Mouse (Mus musculus): Measurements from ENCODE around the gene Exosc7. TPM values are rescaled to one million over a fixed set of nuclear protein-coding genes. Genes with fewer than 3 reads are reported as not detected.

Gene Exosc7
- total and polyA plus RNA-seq, 2 experiments from 2014 or later = 40.3 to 64.1 TPM

GRCm38 (mm10) chr9:123153121-123153520 is 40.1 kb downstream of the Exosc7 start:
- Histone ChIP-seq H3K27me3 (ENCODE audit: insufficient read depth, low read length) (no peaks in the 10 kb centered on the region), H3K4me3 (ENCODE audit: low read depth, low read length) (no peak overlapping the region), H3K27ac (ENCODE audit: low read depth, low read length) (no peak overlapping the region), H3K4me2 (ENCODE audit: low read depth) (no peak overlapping the region), H3K36me3 (ENCODE audit: insufficient read depth) (no peaks in the 10 kb centered on the region; the same call in 1 of the 2 replicates), H3K9me3 (ENCODE audit: low read length) (no peaks in the 10 kb centered on the region), H3K9ac (no peak overlapping the region), H3K4me1 (ENCODE audit: insufficient read depth) (no peaks in the 10 kb centered on the region)
- ATAC-seq (no peak), DNase-seq (no peak)
- 91% methylated on average over 2 of the region's 2 CpGs for WGBS
- no peak for TF ChIP-seq CTCF (IDR thresholded peaks at IDR 0.05; ENCODE audit: low read depth)

DNA sequence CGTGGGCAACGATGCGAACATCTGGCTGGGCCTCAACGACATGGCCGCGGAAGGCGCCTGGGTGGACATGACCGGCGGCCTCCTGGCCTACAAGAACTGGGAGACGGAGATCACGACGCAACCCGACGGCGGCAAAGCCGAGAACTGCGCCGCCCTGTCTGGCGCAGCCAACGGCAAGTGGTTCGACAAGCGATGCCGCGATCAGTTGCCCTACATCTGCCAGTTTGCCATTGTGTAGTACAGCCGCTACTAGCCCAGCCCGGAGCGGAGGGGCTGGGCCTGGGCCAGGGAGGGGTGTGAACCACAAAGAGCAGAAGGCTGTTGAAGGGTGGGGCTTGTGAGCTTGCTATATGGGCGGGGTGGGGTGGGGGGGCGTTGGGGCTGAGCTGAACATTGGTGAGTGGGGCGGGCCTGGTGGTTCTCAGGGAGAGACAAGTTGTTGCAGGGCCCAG is 43.9 kb downstream of the Exosc7 start:
- 28% methylated on average over 30 of the region's 30 CpGs for WGBS
- peak; percentile 69 for ATAC-seq
- H3K9me3 ChIP-seq (ENCODE audit: low read length) = no peaks in the 10 kb centered on the region
- H3K4me1 ChIP-seq (ENCODE audit: insufficient read depth) = no peaks in the 10 kb centered on the region
- peak overlapping the region; percentile 18 for H3K4me3 ChIP-seq (ENCODE audit: low read depth, low read length)
- H3K9ac ChIP-seq = no peak overlapping the region
- H3K4me2 ChIP-seq (ENCODE audit: low read depth) = peak overlapping the region; percentile 28
- H3K27me3 ChIP-seq (ENCODE audit: insufficient read depth, low read length) = no peaks in the 10 kb centered on the region
- no peaks in the 10 kb centered on the region; the same call in 1 of the 2 replicates for H3K36me3 ChIP-seq (ENCODE audit: insufficient read depth)
- DNase-seq = peak; percentile 30
- H3K27ac ChIP-seq (ENCODE audit: low read depth, low read length) = no peak overlapping the region
- 0 out of 2 replicates have a peak, but pooled peaks have one; percentile 7 for TF ChIP-seq CTCF (IDR thresholded peaks at IDR 0.05; ENCODE audit: low read depth)

- DNase-seq (peak; percentile 18), ATAC-seq (peak; percentile 27)
- Histone ChIP-seq H3K4me2 (ENCODE audit: low read depth) (no peak overlapping the region), H3K9ac (no peak overlapping the region), H3K27me3 (ENCODE audit: insufficient read depth, low read length) (no peaks in the 10 kb centered on the region), H3K4me3 (ENCODE audit: low read depth, low read length) (no peak overlapping the region), H3K36me3 (ENCODE audit: insufficient read depth) (no peaks in the 10 kb centered on the region; the same call in 1 of the 2 replicates), H3K27ac (ENCODE audit: low read depth, low read length) (no peak overlapping the region), H3K9me3 (ENCODE audit: low read length) (no peaks in the 10 kb centered on the region), H3K4me1 (ENCODE audit: insufficient read depth) (no peaks in the 10 kb centered on the region)
- TF ChIP-seq CTCF (IDR thresholded peaks at IDR 0.05; ENCODE audit: low read depth) = no peak
Measured at GRCm38 (mm10) chr9:123157699-123158098, 44.7 kb downstream of the Exosc7 start.

- no peaks in the 10 kb centered on the region for H3K27me3 ChIP-seq (ENCODE audit: insufficient read depth, low read length)
- no peaks in the 10 kb centered on the region; the same call in 1 of the 2 replicates for H3K36me3 ChIP-seq (ENCODE audit: insufficient read depth)
- no peak overlapping the region for H3K9ac ChIP-seq
- no peak overlapping the region for H3K27ac ChIP-seq (ENCODE audit: low read depth, low read length)
- peak; percentile 72 for TF ChIP-seq CTCF (IDR thresholded peaks at IDR 0.05; ENCODE audit: low read depth)
- H3K4me2 ChIP-seq (ENCODE audit: low read depth) = no peak overlapping the region
- no peak for ATAC-seq
- H3K4me3 ChIP-seq (ENCODE audit: low read depth, low read length) = no peak overlapping the region
- 60% methylated on average over 8 of the region's 8 CpGs for WGBS
- peak; percentile 65 for DNase-seq
- H3K9me3 ChIP-seq (ENCODE audit: low read length) = no peaks in the 10 kb centered on the region
- no peaks in the 10 kb centered on the region for H3K4me1 ChIP-seq (ENCODE audit: insufficient read depth)
Measured at GRCm38 (mm10) chr9:123158125-123158836, 45.3 kb downstream of the Exosc7 start.

DNA sequence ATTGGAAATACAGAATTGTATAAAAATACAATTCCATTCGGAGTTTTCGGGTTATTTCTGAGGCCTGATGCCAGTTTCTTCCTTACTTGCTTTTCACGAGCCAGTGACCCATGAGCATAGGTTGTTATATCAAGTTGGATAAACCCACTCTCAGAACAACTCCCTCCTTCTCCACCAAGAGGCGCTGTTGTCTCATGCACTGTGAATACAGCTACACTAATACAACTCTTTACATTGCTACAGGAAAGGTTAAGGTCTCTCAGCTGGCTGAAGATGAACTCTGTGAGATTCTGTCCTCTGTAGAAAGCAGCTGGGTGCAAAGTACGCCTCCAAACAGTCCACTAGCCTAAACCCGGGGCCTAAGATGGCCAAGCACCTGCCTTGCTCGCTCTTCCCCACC is 46.3 kb downstream of the Exosc7 start:
- Histone ChIP-seq H3K4me2 (ENCODE audit: low read depth) (no peak overlapping the region), H3K4me1 (ENCODE audit: insufficient read depth) (no peaks in the 10 kb centered on the region), H3K4me3 (ENCODE audit: low read depth, low read length) (no peak overlapping the region), H3K27me3 (ENCODE audit: insufficient read depth, low read length) (no peaks in the 10 kb centered on the region), H3K36me3 (ENCODE audit: insufficient read depth) (no peaks in the 10 kb centered on the region; the same call in 1 of the 2 replicates), H3K27ac (ENCODE audit: low read depth, low read length) (no peak overlapping the region), H3K9ac (no peak overlapping the region), H3K9me3 (ENCODE audit: low read length) (no peaks in the 10 kb centered on the region)
- peak; percentile 80 for DNase-seq
- 62% methylated on average over 7 of the region's 7 CpGs for WGBS
- peak; percentile 47; the same call in 1 of the 2 replicates for ATAC-seq
- peak; percentile 85 for TF ChIP-seq CTCF (IDR thresholded peaks at IDR 0.05; ENCODE audit: low read depth)

GRCm38 (mm10) chr9:123161792-123162191 is 48.8 kb downstream of the Exosc7 start:
- Histone ChIP-seq H3K27ac (ENCODE audit: low read depth, low read length) (no peak overlapping the region), H3K4me2 (ENCODE audit: low read depth) (no peak overlapping the region), H3K36me3 (ENCODE audit: insufficient read depth) (no peaks in the 10 kb centered on the region), H3K4me3 (ENCODE audit: low read depth, low read length) (no peak overlapping the region), H3K27me3 (ENCODE audit: insufficient read depth, low read length) (no peaks in the 10 kb centered on the region), H3K4me1 (ENCODE audit: insufficient read depth) (no peaks in the 10 kb centered on the region), H3K9ac (no peak overlapping the region), H3K9me3 (ENCODE audit: low read length) (no peaks in the 10 kb centered on the region)
- no peak for TF ChIP-seq CTCF (IDR thresholded peaks at IDR 0.05; ENCODE audit: low read depth)
- DNase-seq (no peak), ATAC-seq (no peak)
- 70% methylated on average over 2 of the region's 2 CpGs for WGBS

DNA sequence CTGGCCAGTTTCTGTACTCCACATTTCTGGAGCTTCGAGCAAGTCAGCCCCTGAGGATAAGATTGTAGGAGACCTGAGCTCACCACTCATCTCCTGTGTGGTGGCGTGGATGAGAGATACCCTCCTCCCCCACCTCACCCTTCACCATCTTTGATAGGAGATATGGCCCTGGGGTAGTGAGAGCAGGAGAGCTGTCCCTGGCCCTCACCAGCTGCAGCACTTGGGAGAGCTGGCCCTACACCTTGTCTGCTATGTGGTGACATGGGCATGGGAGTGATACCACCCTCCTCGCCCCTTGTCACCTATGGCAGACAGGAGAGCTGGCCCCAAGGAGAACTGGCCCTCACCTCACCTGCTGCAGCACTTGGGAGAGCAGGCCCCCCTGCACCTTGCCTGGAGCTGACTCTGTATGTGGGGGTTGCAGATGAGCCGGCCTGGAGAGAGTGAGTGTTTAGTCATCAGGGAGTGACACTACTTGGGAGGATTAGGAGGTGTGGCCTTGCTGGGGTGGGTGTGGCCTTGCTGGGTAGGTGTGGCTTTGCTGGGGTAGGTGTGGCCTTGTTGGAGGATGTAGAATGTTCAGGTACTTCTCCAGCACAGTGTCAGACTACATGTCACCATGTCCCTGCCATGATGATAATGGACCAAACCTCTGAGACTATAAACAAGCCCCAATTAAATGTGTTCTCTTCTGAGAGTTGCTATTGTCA is 50.1 kb downstream of the Exosc7 start:
- Histone ChIP-seq H3K4me3 (ENCODE audit: low read depth, low read length) (no peak overlapping the region), H3K27ac (ENCODE audit: low read depth, low read length) (no peak overlapping the region), H3K4me1 (ENCODE audit: insufficient read depth) (no peaks in the 10 kb centered on the region), H3K27me3 (ENCODE audit: insufficient read depth, low read length) (no peaks in the 10 kb centered on the region), H3K4me2 (ENCODE audit: low read depth) (no peak overlapping the region), H3K9me3 (ENCODE audit: low read length) (no peaks in the 10 kb centered on the region), H3K36me3 (ENCODE audit: insufficient read depth) (no peaks in the 10 kb centered on the region), H3K9ac (no peak overlapping the region)
- no peak for TF ChIP-seq CTCF (IDR thresholded peaks at IDR 0.05; ENCODE audit: low read depth)
- DNase-seq = no peak
- no peak for ATAC-seq
- 88% methylated on average over 4 of the region's 4 CpGs for WGBS

All from forebrain, postnatal 0 days (tissue).